Mouse (Mus musculus) MEL (cell line): ENCODE results near the gene Uba5. TPM values are rescaled to one million over a fixed set of nuclear protein-coding genes. Genes with fewer than 3 reads are reported as not detected.

Experiments
- DNase-seq: peaks from one replicate; pipeline ENCODE4 v3.0.0; 2011; ENCODE audit warnings: low read depth, low spot score
- H3K27ac ChIP-seq: 2 replicates; pipeline ENCODE4 v1.5.1; 2012; ENCODE audit warnings: low read depth, mild to moderate bottlenecking, control low read depth, low read length, moderate library complexity; ENCODE audit not compliant: control insufficient read depth
- H3K27me3 ChIP-seq, 2 experiments: fragments of 150-350 bp in 1 of 2; sonication (generic) in 1 of 2; 2 replicates each; pipeline ENCODE4 v1.6.1; 2012; ENCODE audit warnings: low read length in 2 of 2, mild to moderate bottlenecking in 2 of 2, improper control_type of control experiment in 1 of 2, moderate library complexity in 1 of 2; ENCODE audit not compliant: insufficient read depth in 2 of 2, control insufficient read depth in 1 of 2
- H3K36me3 ChIP-seq, 2 experiments: 2 replicates each; pipeline ENCODE4 v1.6.1; 2012 to 2014; ENCODE audit warnings: low read length in 2 of 2, improper control_type of control experiment in 1 of 2, inconsistent platforms in 1 of 2, mild to moderate bottlenecking in 1 of 2; ENCODE audit not compliant: insufficient read depth in 2 of 2, control insufficient read depth in 1 of 2
- H3K4me1 ChIP-seq, 2 experiments: fragments of 150-350 bp in 1 of 2; sonication (generic) in 1 of 2; 2 replicates each; pipeline ENCODE4 v1.6.1; 2012; ENCODE audit warnings: low read length in 2 of 2, improper control_type of control experiment in 1 of 2, mild to moderate bottlenecking in 1 of 2; ENCODE audit not compliant: insufficient read depth in 2 of 2, control insufficient read depth in 1 of 2
- H3K4me3 ChIP-seq, 2 experiments: fragments of 150-350 bp in 1 of 2; sonication (generic) in 1 of 2; 2 replicates each; pipeline ENCODE4 v1.5.1; 2012; ENCODE audit warnings: low read depth in 2 of 2, low read length in 2 of 2, mild to moderate bottlenecking in 2 of 2, moderate library complexity in 2 of 2, control low read depth in 1 of 2, improper control_type of control experiment in 1 of 2; ENCODE audit not compliant: control insufficient read depth in 1 of 2, insufficient read depth in 1 of 2
- H3K79me2 ChIP-seq: 2 replicates; pipeline ENCODE4 v1.6.1; 2012; ENCODE audit warnings: mild to moderate bottlenecking, low read length, moderate library complexity; ENCODE audit not compliant: control insufficient read depth, poor library complexity, insufficient read depth
- H3K9ac ChIP-seq: 2 replicates; pipeline ENCODE4 v1.6.1; 2012; ENCODE audit warnings: low read depth, mild to moderate bottlenecking, control low read depth, low read length, moderate library complexity; ENCODE audit not compliant: control insufficient read depth, poor library complexity, severe bottlenecking
- H3K9me3 ChIP-seq: fragments of 150-350 bp; sonication (generic); replicated peaks from 2 replicates; pipeline ENCODE4 v1.6.1; 2012; ENCODE audit warnings: mild to moderate bottlenecking, low read length, improper control_type of control experiment, moderate library complexity; ENCODE audit not compliant: insufficient read depth
- BHLHE40 ChIP-seq: IDR thresholded peaks from 2 replicates; pipeline ENCODE4 v1.6.1; 2012; ENCODE audit warnings: low read depth, mild to moderate bottlenecking, inconsistent platforms, low read length, improper control_type of control experiment, borderline replicate concordance
- CTCF ChIP-seq, 3 experiments: IDR thresholded peaks in 2 of 3; conservative IDR thresholded peaks in 1 of 3; 2 replicates each; pipeline ENCODE4 v1.5.1; 2011 to 2012; ENCODE audit warnings: low read length in 3 of 3, low read depth in 2 of 3, mild to moderate bottlenecking in 2 of 3, improper control_type of control experiment in 1 of 3, inconsistent platforms in 1 of 3, mixed read lengths in 1 of 3, moderate library complexity in 1 of 3; ENCODE audit not compliant: control insufficient read depth in 1 of 3, insufficient read depth in 1 of 3, poor library complexity in 1 of 3, severe bottlenecking in 1 of 3
- E2F4 ChIP-seq: IDR thresholded peaks from 2 replicates; pipeline ENCODE4 v1.6.1; 2011; ENCODE audit warnings: low read depth, low read length, improper control_type of control experiment, borderline replicate concordance
- ELF1 ChIP-seq: IDR thresholded peaks from 2 replicates; pipeline ENCODE4 v1.6.1; 2014; ENCODE audit warnings: low read depth, mild to moderate bottlenecking, inconsistent platforms, low read length, improper control_type of control experiment, moderate library complexity
- GABPA ChIP-seq: IDR thresholded peaks from 2 replicates; pipeline ENCODE4 v1.6.1; 2012; ENCODE audit warnings: low read depth, mild to moderate bottlenecking, inconsistent platforms, low read length, improper control_type of control experiment, moderate library complexity
- GATA1 ChIP-seq: IDR thresholded peaks from 2 replicates; pipeline ENCODE4 v1.6.1; 2011; ENCODE audit warnings: low read depth, low read length, improper control_type of control experiment
- JUND ChIP-seq: IDR thresholded peaks from 2 replicates; pipeline ENCODE4 v1.6.1; 2011; ENCODE audit warnings: low read depth, mild to moderate bottlenecking, improper control_type of control experiment, low read length
- KAT2A ChIP-seq: conservative IDR thresholded peaks from 2 replicates; pipeline ENCODE4 v1.6.1; 2012; ENCODE audit warnings: low read depth, low read length, improper control_type of control experiment, inconsistent platforms
- MAFK ChIP-seq: IDR thresholded peaks from 2 replicates; pipeline ENCODE4 v1.6.1; 2011; ENCODE audit warnings: low read depth, mild to moderate bottlenecking, low read length, improper control_type of control experiment, borderline replicate concordance
- MAX ChIP-seq: IDR thresholded peaks from 2 replicates; pipeline ENCODE4 v1.6.1; 2011; ENCODE audit warnings: low read length, improper control_type of control experiment
- MEF2A ChIP-seq: IDR thresholded peaks from 2 replicates; pipeline ENCODE4 v1.6.1; 2014; ENCODE audit warnings: low read depth, mild to moderate bottlenecking, inconsistent platforms, low read length, improper control_type of control experiment; ENCODE audit not compliant: poor library complexity, insufficient replicate concordance, severe bottlenecking; ENCODE audit errors: extremely low read depth
- MXI1 ChIP-seq: IDR thresholded peaks from 2 replicates; pipeline ENCODE4 v1.6.1; 2011; ENCODE audit warnings: mild to moderate bottlenecking, low read depth, low read length, improper control_type of control experiment
- NELFE ChIP-seq: IDR thresholded peaks from 2 replicates; pipeline ENCODE4 v1.6.1; 2011; ENCODE audit warnings: low read depth, low read length, improper control_type of control experiment
- NRF1 ChIP-seq: IDR thresholded peaks from 2 replicates; pipeline ENCODE4 v1.6.1; 2014; ENCODE audit warnings: low read depth, mild to moderate bottlenecking, inconsistent platforms, low read length, improper control_type of control experiment, moderate library complexity; ENCODE audit not compliant: poor library complexity, insufficient read depth, severe bottlenecking
- POLR2AphosphoS2 ChIP-seq: IDR thresholded peaks from 2 replicates; pipeline ENCODE4 v1.6.1; 2011; ENCODE audit warnings: low read length, improper control_type of control experiment
- POLR2AphosphoS5 ChIP-seq: IDR thresholded peaks from 2 replicates; pipeline ENCODE4 v1.6.1; 2012; ENCODE audit warnings: low read depth, borderline replicate concordance, mild to moderate bottlenecking, inconsistent platforms, low read length, moderate library complexity, mixed read lengths
- RCOR1 ChIP-seq: IDR thresholded peaks from 2 replicates; pipeline ENCODE4 v1.6.1; 2012; ENCODE audit warnings: low read depth, mild to moderate bottlenecking, inconsistent platforms, low read length, improper control_type of control experiment
- TAL1 ChIP-seq: IDR thresholded peaks from 2 replicates; pipeline ENCODE4 v1.6.1; 2012; ENCODE audit warnings: mild to moderate bottlenecking, inconsistent platforms, low read length, moderate library complexity, mixed read lengths
- TCF12 ChIP-seq: IDR thresholded peaks from 2 replicates; pipeline ENCODE4 v1.6.1; 2014; ENCODE audit warnings: low read depth, mild to moderate bottlenecking, inconsistent platforms, low read length, improper control_type of control experiment, moderate library complexity
- USF1 ChIP-seq: IDR thresholded peaks from 2 replicates; pipeline ENCODE4 v1.6.1; 2014; ENCODE audit warnings: low read depth, mild to moderate bottlenecking, inconsistent platforms, low read length, improper control_type of control experiment, moderate library complexity
- ZC3H11A ChIP-seq: IDR thresholded peaks from 2 replicates; pipeline ENCODE4 v1.6.1; 2012; ENCODE audit warnings: low read depth, mild to moderate bottlenecking, inconsistent platforms, low read length, improper control_type of control experiment
- ZMIZ1 ChIP-seq: IDR thresholded peaks from 2 replicates; pipeline ENCODE4 v1.6.1; 2012; ENCODE audit warnings: low read depth, mild to moderate bottlenecking, inconsistent platforms, low read length, improper control_type of control experiment, moderate library complexity
- polyA plus RNA-seq, 2 experiments: library from polyadenylated mRNA; stranded (reverse) in 1 of 2; unstranded in 1 of 2; fragments of >175 nt in 1 of 2; fragments of >200 nt in 1 of 2; gene quantifications; 2 replicates each; pipeline versions ENCODE4 v1.2.1 to v1.2.4; 2012; ENCODE audit warnings: low replicate concordance in 2 of 2, low read depth in 1 of 2; ENCODE audit not compliant: insufficient read length in 2 of 2, insufficient read depth in 1 of 2, missing spikeins in 1 of 2
- total RNA-seq: library from RNA; depleted of rRNA; stranded (reverse); fragments of 300-350 nt; gene quantifications from 2 replicates; pipeline ENCODE4 v1.2.3, GENCODE M21; 2012

The Uba5 gene
- total and polyA plus RNA-seq, 3 experiments = 30.8 to 35.5 TPM; not detected in 1

- TF ChIP-seq RCOR1 (no peak), TCF12 (no peak), TAL1 (no peak), GATA1 (no peak), NRF1 (no peak)
- TF ChIP-seq, all 39 proteins: peak for 0
- DNase-seq = no peak
- H3K36me3 ChIP-seq = no peaks in the 10 kb centered on the region
- H3K9ac ChIP-seq = no peak overlapping the region
- H3K4me1 ChIP-seq = no peaks in the 10 kb centered on the region
- H3K79me2 ChIP-seq = no peaks in the 10 kb centered on the region
- H3K27ac ChIP-seq = no peak overlapping the region
- H3K9me3 ChIP-seq = no peaks in the 10 kb centered on the region
- H3K27me3 ChIP-seq = no peaks in the 10 kb centered on the region
- no peak overlapping the region for H3K4me3 ChIP-seq
Measured at GRCm38 (mm10) chr9:104027186-104027585, 35.7 kb downstream of the Uba5 start.

- no peak overlapping the region for H3K9ac ChIP-seq
- no peaks in the 10 kb centered on the region for H3K36me3 ChIP-seq
- no peaks in the 10 kb centered on the region for H3K27me3 ChIP-seq
- no peaks in the 10 kb centered on the region for H3K4me1 ChIP-seq
- no peaks in the 10 kb centered on the region for H3K9me3 ChIP-seq
- no peaks in the 10 kb centered on the region for H3K79me2 ChIP-seq
- TF ChIP-seq POLR2AphosphoS2 (no peak), ZMIZ1 (no peak), ELF1 (no peak), MAFK (no peak), GABPA (no peak), JUND (no peak), NELFE (no peak), USF1 (no peak)
- H3K4me3 ChIP-seq = no peak overlapping the region
- DNase-seq = no peak
- no peak overlapping the region for H3K27ac ChIP-seq
Measured at GRCm38 (mm10) chr9:104021026-104021425, 41.9 kb downstream of the Uba5 start.

GRCm38 (mm10) chr9:104014526-104014925 is 48.4 kb downstream of the Uba5 start:
- Histone ChIP-seq H3K27ac (no peak overlapping the region), H3K27me3 (no peaks in the 10 kb centered on the region), H3K79me2 (no peaks in the 10 kb centered on the region), H3K4me3 (no peak overlapping the region), H3K9me3 (no peaks in the 10 kb centered on the region), H3K9ac (no peak overlapping the region), H3K36me3 (no peaks in the 10 kb centered on the region), H3K4me1 (no peaks in the 10 kb centered on the region)
- DNase-seq = no peak
- TF ChIP-seq KAT2A (no peak), MEF2A (no peak), E2F4 (no peak), TCF12 (no peak), BHLHE40 (no peak), POLR2AphosphoS5 (no peak), MXI1 (no peak), USF1 (no peak), ZC3H11A (no peak), POLR2AphosphoS2 (no peak), MAX (no peak), ZMIZ1 (no peak), GATA1 (no peak), CTCF (IDR thresholded peaks at IDR 0.05 in 2 of 3, conservative IDR thresholded peaks at IDR 0.05 in 1 of 3; ENCODE audit: control insufficient read depth in 1 of 3, insufficient read depth in 1 of 3, low read depth in 2 of 3, low read length in 3 of 3, poor library complexity in 1 of 3, severe bottlenecking in 1 of 3) (no peak)
